5 mouse cellular contexts compared by ENCODE assay signal in the genomic region with DNA sequence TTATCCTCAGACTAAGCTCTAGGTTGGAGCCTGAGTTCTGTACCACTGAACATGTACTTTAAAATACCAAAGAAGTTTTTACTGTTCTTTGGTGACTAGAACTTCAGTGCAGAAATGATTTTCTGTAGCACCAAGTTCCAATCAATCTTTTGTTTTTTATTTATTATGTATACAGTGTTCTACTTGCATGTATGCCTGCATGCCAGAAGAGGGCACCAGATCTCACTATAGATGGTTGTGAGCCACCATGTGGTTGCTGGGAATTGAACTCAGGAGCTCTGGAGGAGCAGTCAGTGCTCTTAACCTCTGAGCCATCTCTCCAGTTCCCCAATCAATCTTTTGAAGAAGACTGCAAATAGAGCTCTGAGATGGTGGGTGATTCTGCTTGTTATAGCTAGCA. TPM values are rescaled to one million over a fixed set of nuclear protein-coding genes. Genes with fewer than 3 reads are reported as not detected.
"Had no signal": no experiment of that assay in that cellular context is flagged by ENCODE, and none has a peak within 500 bp of the region (broad histone marks: within the 10 kb centered on the region; RNA-seq: fewer than 3 reads in every experiment).

No protein-coding gene starts in this region.

RNA-seq across cellular contexts. Expression of a gene that starts 19.7 kb away (rescaled TPM):
- total RNA-seq: layer of hippocampus, postnatal 36 days; left cerebral cortex, postnatal 4 days had no signal
- polyA plus RNA-seq: lung, adult 2 months; small intestine, adult 2 months had no signal

RNA-seq across cellular contexts. Expression of a gene that starts 55.3 kb away (rescaled TPM):
- polyA plus RNA-seq: limb, embryonic 12.5 days had no signal
